16 mouse cellular contexts compared by ENCODE assay signal in genomic region chr7:68277054-68277896, GRCm38 (mm10). TPM values are rescaled to one million over a fixed set of nuclear protein-coding genes. Genes with fewer than 3 reads are reported as not detected.
DNase-seq lines count a peak whose midpoint lies in the region; ATAC-seq lines count a peak whose summit lies in the region.
"Had no signal": no experiment of that assay in that cellular context is flagged by ENCODE, and none has a peak within 500 bp of the region (broad histone marks: within the 10 kb centered on the region; RNA-seq: fewer than 3 reads in every experiment).

No protein-coding gene starts in this region.

- peak overlapping the region; percentile 47; the same call in 1 of the 2 replicates for H3K27ac ChIP-seq in heart, embryonic 16.5 days (ENCODE audit: low read length)
- H3K27ac ChIP-seq in neural tube, embryonic 15.5 days (replicated peaks) = no peak overlapping the region
- H3K27ac ChIP-seq in embryonic facial prominence, embryonic 13.5 days = peak overlapping the region; percentile 41
- H3K27ac ChIP-seq in heart, embryonic 10.5 days = no peak overlapping the region
- H3K27ac ChIP-seq: macrophage; neural tube, embryonic 13.5 days had no signal

- no peak for DNase-seq in heart, adult 8-10 months (ENCODE audit: low spot score)
- DNase-seq in neural tube, embryonic 10.5 days (ENCODE audit: extremely low spot score, low spot score) = peak; percentile 37
- DNase-seq in skeletal muscle tissue, adult 2 months (ENCODE audit: low read depth, low spot score) = peak; percentile 61
- no peak for DNase-seq in heart, embryonic 10.5 days (ENCODE audit: low spot score)
- DNase-seq: adrenal gland, postnatal 14 days; heart, adult 11 months; spleen, adult 18-20 months had no signal

- H3K4me2 ChIP-seq in heart, embryonic 16.5 days (ENCODE audit: low read depth, low read length) = no peak overlapping the region
- no peak overlapping the region for H3K4me2 ChIP-seq in neural tube, embryonic 15.5 days
- peak overlapping the region; percentile 69 for H3K4me2 ChIP-seq in embryonic facial prominence, embryonic 13.5 days

- no peaks in the 10 kb centered on the region; the same call in 1 of the 2 replicates for H3K27me3 ChIP-seq in heart, embryonic 16.5 days (ENCODE audit: control insufficient read depth, insufficient read depth, low read length)
- H3K27me3 ChIP-seq in neural tube, embryonic 15.5 days (replicated peaks) = peaks cover 29% of the 10 kb centered on the region
- peaks cover 12% of the 10 kb centered on the region for H3K27me3 ChIP-seq in embryonic facial prominence, embryonic 13.5 days
- H3K27me3 ChIP-seq in heart, embryonic 10.5 days (ENCODE audit: insufficient read depth, poor library complexity, severe bottlenecking) = peaks cover 60% of the 10 kb centered on the region

- H3K4me1 ChIP-seq in heart, embryonic 16.5 days (ENCODE audit: control insufficient read depth, insufficient read depth, low read length) = peaks cover 8% of the 10 kb centered on the region
- H3K4me1 ChIP-seq in neural tube, embryonic 15.5 days = peaks cover 16% of the 10 kb centered on the region
- H3K4me1 ChIP-seq in embryonic facial prominence, embryonic 13.5 days = peaks cover 36% of the 10 kb centered on the region
- peaks cover 9% of the 10 kb centered on the region for H3K4me1 ChIP-seq in heart, embryonic 10.5 days

- WGBS in heart, embryonic 16.5 days = 50% methylated on average over 11 of the region's 11 CpGs
- 38% methylated on average over 11 of the region's 11 CpGs for WGBS in neural tube, embryonic 15.5 days
- 9% methylated on average over 11 of the region's 11 CpGs for WGBS in embryonic facial prominence, embryonic 13.5 days
- WGBS in heart, embryonic 10.5 days = 35% methylated on average over 11 of the region's 11 CpGs

- no peaks in the 10 kb centered on the region for H3K9me3 ChIP-seq in heart, embryonic 16.5 days (replicated peaks; ENCODE audit: control insufficient read depth, low read length)
- H3K9me3 ChIP-seq in neural tube, embryonic 15.5 days (replicated peaks) = no peaks in the 10 kb centered on the region
- no peaks in the 10 kb centered on the region for H3K9me3 ChIP-seq in embryonic facial prominence, embryonic 13.5 days
- H3K9me3 ChIP-seq in heart, embryonic 10.5 days = no peaks in the 10 kb centered on the region
- H3K9me3 ChIP-seq: neural tube, embryonic 13.5 days had no signal

- peak overlapping the region; percentile 34; the same call in 1 of the 2 replicates for H3K9ac ChIP-seq in heart, embryonic 16.5 days (ENCODE audit: low read length)
- H3K9ac ChIP-seq in neural tube, embryonic 15.5 days (replicated peaks) = no peak overlapping the region
- no peak overlapping the region for H3K9ac ChIP-seq in embryonic facial prominence, embryonic 13.5 days
- H3K9ac ChIP-seq: neural tube, embryonic 13.5 days had no signal

- no peak for ATAC-seq in heart, embryonic 16.5 days (replicated peaks; ENCODE audit: extremely low read depth, insufficient read depth, low FRiP score)
- ATAC-seq in neural tube, embryonic 15.5 days (ENCODE audit: low FRiP score) = no peak
- no peak for ATAC-seq in embryonic facial prominence, embryonic 13.5 days (ENCODE audit: insufficient number of reproducible peaks, insufficient read depth, low FRiP score, low TSS enrichment, low read depth)
- no peak for ATAC-seq in monocyte, adult 5-6 weeks (replicated peaks; ENCODE audit: insufficient number of reproducible peaks, low FRiP score, low TSS enrichment, poor library complexity, severe bottlenecking)
- ATAC-seq: inflammation-experienced regulatory T-cells, adult 6 months had no signal

- no peaks in the 10 kb centered on the region for H3K36me3 ChIP-seq in heart, embryonic 16.5 days (ENCODE audit: control insufficient read depth, insufficient read depth)
- H3K36me3 ChIP-seq in neural tube, embryonic 15.5 days = no peaks in the 10 kb centered on the region
- no peaks in the 10 kb centered on the region for H3K36me3 ChIP-seq in embryonic facial prominence, embryonic 13.5 days
- H3K36me3 ChIP-seq in heart, embryonic 10.5 days = no peaks in the 10 kb centered on the region
- H3K36me3 ChIP-seq: G1E; neural tube, embryonic 13.5 days had no signal

- peak overlapping the region; percentile 33 for H3K4me3 ChIP-seq in heart, embryonic 16.5 days (ENCODE audit: low read length)
- no peak overlapping the region for H3K4me3 ChIP-seq in neural tube, embryonic 15.5 days (replicated peaks)
- no peak overlapping the region for H3K4me3 ChIP-seq in embryonic facial prominence, embryonic 13.5 days
- no peak overlapping the region for H3K4me3 ChIP-seq in heart, embryonic 10.5 days

RNA-seq across cellular contexts. Expression of gene Fam169b, which starts 3.6 kb away (rescaled TPM):
- polyA plus RNA-seq in heart, embryonic 16.5 days (2015; fragmentation: Nextera tagmentation; extraction: Ambion mirVana) = 7.2 and 15.1 TPM in 2 replicates
- under 1 TPM in 3 of 4 experiments, not detected in 1; 0.09 to 0.22 (median 0.14) TPM for total RNA-seq in heart, adult 8-10 months (2022)
- 0.14 and 14.9 TPM in 2 replicates for polyA plus RNA-seq in neural tube, embryonic 15.5 days (2015; fragmentation: Nextera tagmentation; extraction: Ambion mirVana)
- polyA plus RNA-seq in embryonic facial prominence, embryonic 13.5 days (2015; fragmentation: Nextera tagmentation; extraction: Ambion mirVana) = 2.0 and 2.1 TPM in 2 replicates
- total RNA-seq in monocyte, adult 5-6 weeks (2017) = 3.0 to 6.0 TPM (median 4.6 TPM) in 3 replicates
- 0.19 and 0.28 TPM in 2 replicates for polyA plus RNA-seq in heart, embryonic 10.5 days (2016; fragmentation: Nextera tagmentation; extraction: Ambion mirVana)
- polyA plus RNA-seq: G1E had no signal

RNA-seq across cellular contexts. Expression of gene Pgpep1l, which starts 13.2 kb away (rescaled TPM):
- 0.71 TPM in 1 of 2 replicates, not detected in the other for polyA plus RNA-seq in heart, embryonic 16.5 days (2015; fragmentation: Nextera tagmentation; extraction: Ambion mirVana)
- under 1 TPM in 1 of 4 experiments, not detected in 3; 0.41 TPM for total RNA-seq in heart, adult 8-10 months (2022)
- polyA plus RNA-seq in neural tube, embryonic 15.5 days (2015; fragmentation: Nextera tagmentation; extraction: Ambion mirVana) = 0.66 TPM in 1 of 2 replicates, not detected in the other
- 0.31 TPM in 1 of 2 replicates, not detected in the other for polyA plus RNA-seq in embryonic facial prominence, embryonic 13.5 days (2015; fragmentation: Nextera tagmentation; extraction: Ambion mirVana)
- 0.87 TPM in 1 of 3 replicates, not detected in the others for total RNA-seq in monocyte, adult 5-6 weeks (2017)
- polyA plus RNA-seq in heart, embryonic 10.5 days (2016; fragmentation: Nextera tagmentation; extraction: Ambion mirVana) = not detected in 2 replicates
- total RNA-seq: adrenal gland, postnatal 14 days; common myeloid progenitor, adult 5-6 weeks; G1E had no signal
- polyA plus RNA-seq: neural tube, embryonic 13.5 days had no signal

Comparison
In these comparisons a context has a peak if more than half of its experiments do, and no peak if none do; other contexts are left out.
1. H3K27ac ChIP-seq: peak in heart, embryonic 16.5 days (single experiment) and embryonic facial prominence, embryonic 13.5 days (single experiment); none in neural tube, embryonic 15.5 days (single experiment) and heart, embryonic 10.5 days (single experiment).
2. DNase-seq: peak in neural tube, embryonic 10.5 days (single experiment) and skeletal muscle tissue, adult 2 months (single experiment); none in heart, adult 8-10 months (single experiment) and heart, embryonic 10.5 days (single experiment).